Mouse (Mus musculus): ENCODE measurements around the gene Tmem233. TPM values are rescaled to one million over a fixed set of nuclear protein-coding genes. Genes with fewer than 3 reads are reported as not detected.

Tmem233 gene
- polyA plus RNA-seq, 1 experiment from 2014 or later, result not detected

DNA sequence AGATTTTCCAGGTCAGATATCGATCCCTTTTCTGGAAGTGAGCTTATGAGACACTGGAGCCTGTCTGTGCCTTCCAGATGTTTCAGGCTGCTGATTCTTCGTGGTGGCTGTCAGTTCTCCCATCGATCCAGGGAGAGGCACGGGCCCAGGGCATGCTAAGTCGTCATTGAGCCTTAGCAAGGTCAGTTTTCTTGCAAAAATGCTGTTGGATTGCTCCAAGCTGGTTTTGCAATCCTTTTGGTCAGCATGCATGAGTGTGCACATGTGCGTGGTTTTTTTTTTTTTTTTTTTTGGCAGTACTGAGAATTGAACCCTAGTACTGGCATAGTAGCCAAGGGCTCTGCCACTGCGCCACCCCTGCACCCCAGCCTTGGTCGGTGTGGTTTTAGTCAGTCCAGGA is 79.9 kb downstream of the Tmem233 start:
- Histone ChIP-seq H3K9ac (replicated peaks; ENCODE audit: low read length) (no peak overlapping the region), H3K4me1 (ENCODE audit: control insufficient read depth, insufficient read depth, low read length) (no peaks in the 10 kb centered on the region), H3K4me2 (ENCODE audit: low read depth, low read length) (no peak overlapping the region), H3K36me3 (replicated peaks; ENCODE audit: control insufficient read depth, insufficient read depth, low read depth, low read length) (no peaks in the 10 kb centered on the region), H3K4me3 (ENCODE audit: low read depth, low read length) (no peak overlapping the region), H3K9me3 (replicated peaks; ENCODE audit: control insufficient read depth, low read length) (no peaks in the 10 kb centered on the region), H3K27ac (replicated peaks; ENCODE audit: low read depth, low read length) (no peak overlapping the region), H3K27me3 (ENCODE audit: control insufficient read depth, insufficient read depth, low read length) (no peaks in the 10 kb centered on the region)
- ATAC-seq (replicated peaks; ENCODE audit: insufficient number of reproducible peaks, low FRiP score, low TSS enrichment, low read depth) (no peak), DNase-seq (ENCODE audit: low spot score) (no peak)
- WGBS, result 84% methylated on average over 8 of the region's 8 CpGs

DNA sequence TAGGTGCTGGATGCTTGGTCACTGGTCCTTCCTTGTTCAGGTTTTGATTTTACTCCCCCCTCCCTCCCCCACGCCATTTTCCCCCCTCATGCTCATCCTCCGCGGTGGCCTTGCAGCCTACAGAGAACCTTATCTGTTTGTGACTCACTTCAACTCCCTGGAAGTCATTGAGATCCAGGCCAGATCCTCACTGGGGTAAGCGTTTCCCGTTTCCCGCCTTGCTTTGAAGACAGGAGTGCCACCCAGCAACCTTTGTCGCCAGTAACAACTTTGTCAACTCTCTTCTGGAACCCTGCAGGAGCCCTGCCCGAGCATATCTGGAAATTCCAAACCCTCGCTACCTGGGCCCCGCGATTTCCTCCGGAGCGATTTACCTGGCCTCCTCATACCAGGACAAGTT is 85.7 kb downstream of the Tmem233 start:
- H3K27ac ChIP-seq (replicated peaks; ENCODE audit: low read depth, low read length), result no peak overlapping the region
- no peaks in the 10 kb centered on the region for H3K9me3 ChIP-seq (replicated peaks; ENCODE audit: control insufficient read depth, low read length)
- DNase-seq (ENCODE audit: low spot score) (no peak), ATAC-seq (replicated peaks; ENCODE audit: insufficient number of reproducible peaks, low FRiP score, low TSS enrichment, low read depth) (no peak)
- 72% methylated on average over 13 of the region's 13 CpGs for WGBS
- peaks cover 5% of the 10 kb centered on the region for H3K36me3 ChIP-seq (replicated peaks; ENCODE audit: control insufficient read depth, insufficient read depth, low read depth, low read length)
- H3K4me3 ChIP-seq (ENCODE audit: low read depth, low read length), result no peak overlapping the region
- H3K9ac ChIP-seq (replicated peaks; ENCODE audit: low read length), result no peak overlapping the region
- H3K4me2 ChIP-seq (ENCODE audit: low read depth, low read length), result no peak overlapping the region
- no peaks in the 10 kb centered on the region for H3K4me1 ChIP-seq (ENCODE audit: control insufficient read depth, insufficient read depth, low read length)
- no peaks in the 10 kb centered on the region for H3K27me3 ChIP-seq (ENCODE audit: control insufficient read depth, insufficient read depth, low read length)

DNA sequence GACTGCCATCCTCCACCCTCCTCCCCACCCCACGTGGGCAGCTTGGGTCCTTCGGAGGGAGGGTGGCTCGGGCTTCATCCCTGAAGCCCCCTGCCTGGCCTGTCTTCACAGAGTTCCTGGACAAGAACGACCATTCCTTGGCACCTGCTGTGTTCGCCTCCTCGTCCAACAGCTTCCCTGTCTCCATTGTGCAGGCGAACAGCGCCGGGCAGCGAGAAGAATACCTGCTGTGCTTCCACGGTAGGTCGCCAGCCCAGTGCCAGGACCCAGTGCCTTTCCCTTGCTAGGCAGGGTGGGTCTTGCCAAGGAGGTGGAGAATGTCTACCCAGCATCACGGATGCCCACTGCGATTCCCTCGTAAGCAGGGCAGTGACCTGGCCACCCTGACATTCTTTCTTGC is 88.9 kb downstream of the Tmem233 start:
- Histone ChIP-seq H3K27ac (replicated peaks; ENCODE audit: low read depth, low read length) (no peak overlapping the region), H3K4me1 (ENCODE audit: control insufficient read depth, insufficient read depth, low read length) (no peaks in the 10 kb centered on the region), H3K9ac (replicated peaks; ENCODE audit: low read length) (no peak overlapping the region), H3K27me3 (ENCODE audit: control insufficient read depth, insufficient read depth, low read length) (no peaks in the 10 kb centered on the region), H3K9me3 (replicated peaks; ENCODE audit: control insufficient read depth, low read length) (no peaks in the 10 kb centered on the region; the same call in 1 of the 2 replicates), H3K36me3 (replicated peaks; ENCODE audit: control insufficient read depth, insufficient read depth, low read depth, low read length) (peaks cover 13% of the 10 kb centered on the region), H3K4me3 (ENCODE audit: low read depth, low read length) (no peak overlapping the region), H3K4me2 (ENCODE audit: low read depth, low read length) (no peak overlapping the region)
- DNase-seq (ENCODE audit: low spot score) (no peak), ATAC-seq (replicated peaks; ENCODE audit: insufficient number of reproducible peaks, low FRiP score, low TSS enrichment, low read depth) (no peak)
- WGBS, result 96% methylated on average over 15 of the region's 15 CpGs

DNA sequence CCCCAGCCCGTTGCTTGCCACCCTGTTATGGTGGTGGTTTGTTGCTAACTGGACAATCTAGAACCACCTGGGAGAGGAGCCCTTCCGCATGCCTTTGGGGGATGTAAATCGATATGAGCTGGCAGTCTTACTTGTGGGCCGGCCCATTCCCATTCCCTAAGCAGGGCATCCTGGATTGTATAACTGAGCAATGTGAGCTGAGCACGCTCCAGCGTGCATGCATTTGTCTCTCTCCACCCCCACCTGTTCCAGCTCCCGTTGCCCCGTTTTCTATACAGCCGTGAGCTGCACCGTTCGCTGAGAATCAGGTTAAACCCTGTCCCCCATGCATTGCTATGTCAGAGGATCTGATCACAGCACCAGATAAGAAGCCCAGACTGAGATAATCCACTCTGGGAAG is 91.3 kb downstream of the Tmem233 start:
- no peak for DNase-seq (ENCODE audit: low spot score)
- H3K36me3 ChIP-seq (replicated peaks; ENCODE audit: control insufficient read depth, insufficient read depth, low read depth, low read length), result peaks cover 13% of the 10 kb centered on the region
- H3K27ac ChIP-seq (replicated peaks; ENCODE audit: low read depth, low read length), result no peak overlapping the region
- H3K4me3 ChIP-seq (ENCODE audit: low read depth, low read length), result no peak overlapping the region
- H3K4me2 ChIP-seq (ENCODE audit: low read depth, low read length), result no peak overlapping the region
- 89% methylated on average over 11 of the region's 11 CpGs for WGBS
- ATAC-seq (replicated peaks; ENCODE audit: insufficient number of reproducible peaks, low FRiP score, low TSS enrichment, low read depth), result no peak
- H3K27me3 ChIP-seq (ENCODE audit: control insufficient read depth, insufficient read depth, low read length), result no peaks in the 10 kb centered on the region
- no peaks in the 10 kb centered on the region; the same call in 1 of the 2 replicates for H3K9me3 ChIP-seq (replicated peaks; ENCODE audit: control insufficient read depth, low read length)
- H3K9ac ChIP-seq (replicated peaks; ENCODE audit: low read length), result no peak overlapping the region
- H3K4me1 ChIP-seq (ENCODE audit: control insufficient read depth, insufficient read depth, low read length), result no peaks in the 10 kb centered on the region

Other genes with a start within 250 kb of the Tmem233 start
- 25.3 and 26.9 TPM in 2 replicates for gene Cit, start 238.0 kb downstream of the Tmem233 start, polyA plus RNA-seq (2014; fragmentation: Nextera tagmentation; extraction: Ambion mirVana)
- 53.2 and 56.3 TPM in 2 replicates for gene Prkab1, start 58.7 kb downstream of the Tmem233 start, polyA plus RNA-seq (2014; fragmentation: Nextera tagmentation; extraction: Ambion mirVana)
- gene Ccdc60, start 205.7 kb upstream of the Tmem233 start, polyA plus RNA-seq (2014; fragmentation: Nextera tagmentation; extraction: Ambion mirVana), result 1.6 and 1.8 TPM in 2 replicates

All from embryonic facial prominence, embryonic 11.5 days (tissue).